Mouse (Mus musculus) hindbrain, postnatal 0 days (tissue): ENCODE results near the gene Rnft2. TPM values are rescaled to one million over a fixed set of nuclear protein-coding genes. Genes with fewer than 3 reads are reported as not detected.
A peak's percentile ranks its signal among the peaks of the same experiment; 100 is the strongest.

ENCODE experiments used
- ATAC-seq: fragments of 200-750 bp; cut with Nextera tagmentation; 2 replicates; pipeline ENCODE4 v1.8.0; 2017; ENCODE audit warnings: mild to moderate bottlenecking, moderate TSS enrichment, moderate library complexity
- DNase-seq: peaks from one replicate; pipeline ENCODE4 v3.0.0-alpha.2; 2015; ENCODE audit warnings: low spot score
- H3K27ac ChIP-seq: fragments of 300-500 bp; sonication (generic); 2 replicates; pipeline ENCODE4 v1.5.1; 2014; ENCODE audit warnings: mild to moderate bottlenecking
- H3K27me3 ChIP-seq: fragments of 300-500 bp; sonication (generic); 2 replicates; pipeline ENCODE4 v1.6.1; 2014; ENCODE audit warnings: low read length, mixed read lengths; ENCODE audit not compliant: insufficient read depth
- H3K36me3 ChIP-seq: fragments of 300-500 bp; sonication (generic); 2 replicates; pipeline ENCODE4 v1.6.1; 2014; ENCODE audit warnings: low read length, mixed read lengths; ENCODE audit not compliant: insufficient read depth
- H3K4me1 ChIP-seq: fragments of 300-500 bp; sonication (generic); 2 replicates; pipeline ENCODE4 v1.6.1; 2014; ENCODE audit warnings: antibody characterized with exemption, low read length, mixed read lengths; ENCODE audit not compliant: insufficient read depth
- H3K4me2 ChIP-seq: fragments of 300-500 bp; sonication (generic); 2 replicates; pipeline ENCODE4 v1.6.1; 2014; ENCODE audit warnings: low read depth, mild to moderate bottlenecking, low read length, moderate library complexity, mixed read lengths
- H3K4me3 ChIP-seq: fragments of 300-500 bp; sonication (generic); 2 replicates; pipeline ENCODE4 v1.5.1; 2014; ENCODE audit warnings: low read length
- H3K9ac ChIP-seq: fragments of 300-500 bp; sonication (generic); replicated peaks from 2 replicates; pipeline ENCODE4 v1.6.1; 2014; ENCODE audit warnings: mild to moderate bottlenecking, low read length, moderate library complexity, mixed read lengths
- H3K9me3 ChIP-seq: fragments of 300-500 bp; sonication (generic); 2 replicates; pipeline ENCODE4 v1.6.1; 2016; ENCODE audit warnings: low read length, mixed read lengths
- CTCF ChIP-seq: IDR thresholded peaks from 2 replicates; pipeline ENCODE4 v1.5.1; 2016; ENCODE audit warnings: antibody characterized with exemption, control low read depth, low read depth
- WGBS: fragments of 180-500 bp; shearing (Covaris S2); extraction: QIAGEN DNeasy Blood & Tissue Kit; methylation state at CpG from one replicate; pipeline ENCODE4 v1.1.7; 2014; 5-methylcytosine and 5-hydroxymethylcytosine counted together
- polyA plus RNA-seq: library from polyadenylated mRNA; unstranded; fragments of >200 nt; fragmentation: Nextera tagmentation; extraction: Ambion mirVana; gene quantifications from 2 replicates; pipeline ENCODE4 v1.2.1, GENCODE M21; 2015
- total RNA-seq: library from RNA; depleted of rRNA; stranded (reverse); fragments of >200 nt; gene quantifications from 2 replicates; pipeline ENCODE4 v1.2.3, GENCODE M21; 2014

The Rnft2 gene
- total and polyA plus RNA-seq, 2 experiments from 2014 or later = 11.3 to 108 TPM

DNA sequence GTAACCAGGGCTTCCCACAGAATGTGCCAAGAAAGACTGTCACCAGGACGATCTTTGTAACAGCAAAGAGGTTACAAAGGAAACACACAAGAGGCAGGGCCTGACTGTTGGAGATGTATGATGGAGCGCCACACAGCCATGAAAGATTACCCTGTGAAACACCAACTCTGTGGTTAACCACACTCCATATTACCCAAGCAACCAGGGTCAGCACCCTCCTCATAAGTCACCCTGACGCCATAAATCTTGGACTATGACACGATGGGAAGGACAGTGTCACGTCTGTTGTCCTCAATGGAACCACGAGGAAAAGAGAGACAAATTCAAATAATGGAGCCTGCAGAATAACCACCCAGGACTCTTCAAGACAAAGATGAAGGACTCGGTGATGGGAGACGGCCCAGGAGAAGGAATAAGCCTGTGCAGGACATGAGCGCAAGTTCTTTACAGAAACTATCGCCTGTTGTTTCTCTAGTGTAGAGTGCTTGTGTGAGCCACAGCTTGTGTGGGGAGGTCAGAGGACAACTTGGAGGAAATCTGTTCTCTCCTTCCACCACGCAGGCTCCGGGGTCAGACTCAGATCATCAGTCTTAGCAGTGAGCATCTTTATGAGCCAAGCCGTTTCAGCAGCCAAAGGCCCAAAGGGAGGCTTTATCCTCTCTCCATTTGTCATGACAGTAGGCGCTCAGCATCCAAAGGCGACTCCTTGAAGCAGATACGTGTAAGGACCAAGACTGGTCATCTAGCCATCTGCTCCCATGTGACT, 40.1 kb downstream of the Rnft2 start:
- H3K27me3 ChIP-seq = no peaks in the 10 kb centered on the region
- no peak overlapping the region for H3K9ac ChIP-seq
- H3K9me3 ChIP-seq = no peaks in the 10 kb centered on the region
- ATAC-seq (no peak), DNase-seq (no peak)
- WGBS = 60% methylated on average over 16 of the region's 16 CpGs
- TF ChIP-seq CTCF = no peak
- no peak overlapping the region for H3K27ac ChIP-seq
- H3K4me3 ChIP-seq = no peak overlapping the region
- H3K36me3 ChIP-seq = peaks cover 22% of the 10 kb centered on the region; the same call in 1 of the 2 replicates
- H3K4me2 ChIP-seq = no peak overlapping the region
- H3K4me1 ChIP-seq = peaks cover 3% of the 10 kb centered on the region; the same call in 1 of the 2 replicates

DNA sequence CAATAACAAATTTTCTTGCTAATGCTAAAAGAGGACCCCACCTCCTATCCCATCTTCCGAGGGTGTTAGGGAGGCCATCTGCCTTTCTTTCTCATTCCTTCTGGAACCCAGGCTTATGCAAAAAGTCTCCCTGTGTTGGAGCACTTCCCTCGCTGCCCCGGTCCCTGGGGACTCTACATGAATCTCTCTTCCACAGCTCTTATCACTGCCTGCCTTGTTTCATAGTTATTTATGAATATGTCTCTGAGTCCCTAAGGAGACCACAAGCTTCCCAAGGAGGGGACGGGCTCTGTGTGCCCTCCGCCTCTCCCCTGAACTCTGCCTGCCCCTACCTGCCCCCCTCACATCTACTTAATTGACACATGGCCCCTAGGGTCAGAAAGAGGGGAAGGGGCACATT, 45.2 kb downstream of the Rnft2 start:
- H3K4me3 ChIP-seq = no peak overlapping the region
- no peak overlapping the region for H3K4me2 ChIP-seq
- no peak overlapping the region for H3K9ac ChIP-seq
- ATAC-seq (no peak), DNase-seq (no peak)
- no peak overlapping the region for H3K27ac ChIP-seq
- H3K9me3 ChIP-seq = no peaks in the 10 kb centered on the region
- TF ChIP-seq CTCF = no peak
- H3K27me3 ChIP-seq = no peaks in the 10 kb centered on the region
- H3K36me3 ChIP-seq = peaks cover 19% of the 10 kb centered on the region; the same call in 1 of the 2 replicates
- no peaks in the 10 kb centered on the region for H3K4me1 ChIP-seq
- 76% methylated on average over 5 of the region's 5 CpGs for WGBS

DNA sequence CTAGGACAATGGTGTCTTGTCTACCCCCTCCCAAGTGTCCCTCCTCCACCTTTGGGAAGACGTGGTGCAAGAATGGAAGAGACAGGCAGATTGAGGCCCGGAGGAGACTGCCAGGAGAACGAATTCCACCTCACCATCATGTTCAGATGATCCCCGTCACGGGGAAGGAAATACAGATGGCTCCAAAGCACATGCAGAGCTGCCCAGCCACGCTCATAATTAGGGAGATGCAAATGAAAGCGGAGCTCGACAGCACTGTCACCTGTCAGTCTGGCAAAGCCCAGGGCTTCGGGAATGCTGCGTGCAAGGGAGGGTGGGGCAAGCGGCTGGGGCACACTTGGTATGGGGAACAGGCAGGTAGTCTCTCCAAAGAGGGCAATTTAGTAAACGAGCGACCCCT, 47.5 kb downstream of the Rnft2 start:
- WGBS = 70% methylated on average over 13 of the region's 13 CpGs
- Histone ChIP-seq H3K27ac (peak overlapping the region; percentile 0; the same call in 1 of the 2 replicates), H3K9me3 (no peaks in the 10 kb centered on the region), H3K9ac (no peak overlapping the region), H3K4me2 (no peak overlapping the region), H3K4me1 (no peaks in the 10 kb centered on the region; the same call in 1 of the 2 replicates), H3K4me3 (no peak overlapping the region), H3K36me3 (peaks cover 16% of the 10 kb centered on the region; the same call in 1 of the 2 replicates), H3K27me3 (no peaks in the 10 kb centered on the region)
- TF ChIP-seq CTCF = no peak
- no peak for ATAC-seq
- DNase-seq = no peak

DNA sequence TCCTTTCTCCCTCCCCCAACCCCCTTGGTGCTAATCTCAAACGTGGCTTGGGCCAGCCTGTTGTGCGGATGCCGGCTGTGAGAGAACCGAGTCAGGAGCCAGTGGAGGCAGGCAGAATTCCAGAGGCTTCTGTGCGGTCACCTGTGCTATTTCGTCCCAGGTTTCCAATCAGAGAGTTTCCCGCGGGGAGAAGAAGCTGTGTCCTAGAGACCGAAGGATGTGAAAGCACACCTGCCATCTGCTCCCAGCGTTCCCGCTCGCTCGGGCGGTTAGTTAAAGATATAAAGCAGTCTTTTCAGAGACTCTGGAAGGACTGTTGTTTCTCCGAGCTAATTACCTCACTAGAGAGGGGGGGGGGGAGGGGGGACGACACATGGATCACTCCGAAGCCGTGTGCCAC, 52.7 kb downstream of the Rnft2 start:
- Histone ChIP-seq H3K27ac (no peak overlapping the region), H3K4me2 (0 out of 2 replicates have a peak overlapping the region, but pooled peaks have one; percentile 1), H3K4me1 (peaks cover 11% of the 10 kb centered on the region; the same call in 1 of the 2 replicates), H3K36me3 (no peaks in the 10 kb centered on the region), H3K9ac (no peak overlapping the region), H3K27me3 (no peaks in the 10 kb centered on the region), H3K9me3 (no peaks in the 10 kb centered on the region), H3K4me3 (no peak overlapping the region)
- 18% methylated on average over 18 of the region's 18 CpGs for WGBS
- TF ChIP-seq CTCF = no peak
- ATAC-seq (peak; percentile 33), DNase-seq (peak; percentile 53)

DNA sequence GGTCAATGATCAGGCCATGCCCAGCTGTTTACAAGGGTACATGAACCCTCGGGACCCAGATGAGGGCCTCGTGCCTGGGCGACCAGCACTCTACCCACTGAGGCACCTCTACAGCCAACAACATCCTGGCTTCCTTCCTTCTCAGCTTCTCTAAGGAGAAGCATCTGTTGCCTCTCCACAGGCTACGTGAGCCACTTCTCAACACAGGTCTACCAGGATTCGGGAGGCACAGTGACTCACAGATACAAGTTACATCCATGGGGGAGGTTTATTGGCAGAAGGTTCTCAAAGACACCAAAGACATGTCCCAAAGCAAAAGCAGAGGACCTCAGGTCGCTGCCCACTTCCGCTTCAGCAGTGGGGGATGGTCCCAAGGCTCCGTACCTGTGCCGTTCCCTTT, 54.4 kb downstream of the Rnft2 start:
- Histone ChIP-seq H3K4me3 (no peak overlapping the region), H3K36me3 (no peaks in the 10 kb centered on the region), H3K9me3 (no peaks in the 10 kb centered on the region), H3K4me1 (peaks cover 11% of the 10 kb centered on the region; the same call in 1 of the 2 replicates), H3K4me2 (no peak overlapping the region), H3K27ac (no peak overlapping the region), H3K9ac (no peak overlapping the region), H3K27me3 (no peaks in the 10 kb centered on the region)
- ATAC-seq (no peak), DNase-seq (no peak)
- 83% methylated on average over 9 of the region's 9 CpGs for WGBS
- no peak for TF ChIP-seq CTCF

DNA sequence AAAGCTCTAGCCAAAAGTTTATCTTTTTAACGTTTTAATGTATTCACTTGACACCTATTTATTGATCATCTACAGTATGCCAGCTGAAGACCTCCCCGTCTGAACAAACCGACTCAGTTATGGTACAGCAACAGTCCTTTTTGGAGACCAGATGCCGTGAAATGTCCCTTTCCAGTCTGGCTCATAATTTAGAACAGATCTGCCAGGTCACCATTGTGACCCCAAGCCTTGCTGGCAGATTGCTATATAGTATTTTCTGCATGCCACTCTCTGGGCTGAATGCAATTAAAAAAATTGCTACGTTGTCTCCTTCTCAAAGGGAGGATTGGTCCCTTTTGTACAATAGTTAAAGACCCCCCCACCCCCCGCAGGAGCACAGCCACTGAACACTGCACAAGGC, 56.6 kb downstream of the Rnft2 start:
- DNase-seq (no peak), ATAC-seq (no peak)
- H3K4me3 ChIP-seq = no peak overlapping the region
- H3K9ac ChIP-seq = no peak overlapping the region
- no peaks in the 10 kb centered on the region for H3K9me3 ChIP-seq
- no peak overlapping the region for H3K4me2 ChIP-seq
- no peaks in the 10 kb centered on the region for H3K36me3 ChIP-seq
- H3K27me3 ChIP-seq = no peaks in the 10 kb centered on the region
- peaks cover 11% of the 10 kb centered on the region; the same call in 1 of the 2 replicates for H3K4me1 ChIP-seq
- TF ChIP-seq CTCF = no peak
- no peak overlapping the region for H3K27ac ChIP-seq
- WGBS = 60% methylated on average over 6 of the region's 6 CpGs

DNA sequence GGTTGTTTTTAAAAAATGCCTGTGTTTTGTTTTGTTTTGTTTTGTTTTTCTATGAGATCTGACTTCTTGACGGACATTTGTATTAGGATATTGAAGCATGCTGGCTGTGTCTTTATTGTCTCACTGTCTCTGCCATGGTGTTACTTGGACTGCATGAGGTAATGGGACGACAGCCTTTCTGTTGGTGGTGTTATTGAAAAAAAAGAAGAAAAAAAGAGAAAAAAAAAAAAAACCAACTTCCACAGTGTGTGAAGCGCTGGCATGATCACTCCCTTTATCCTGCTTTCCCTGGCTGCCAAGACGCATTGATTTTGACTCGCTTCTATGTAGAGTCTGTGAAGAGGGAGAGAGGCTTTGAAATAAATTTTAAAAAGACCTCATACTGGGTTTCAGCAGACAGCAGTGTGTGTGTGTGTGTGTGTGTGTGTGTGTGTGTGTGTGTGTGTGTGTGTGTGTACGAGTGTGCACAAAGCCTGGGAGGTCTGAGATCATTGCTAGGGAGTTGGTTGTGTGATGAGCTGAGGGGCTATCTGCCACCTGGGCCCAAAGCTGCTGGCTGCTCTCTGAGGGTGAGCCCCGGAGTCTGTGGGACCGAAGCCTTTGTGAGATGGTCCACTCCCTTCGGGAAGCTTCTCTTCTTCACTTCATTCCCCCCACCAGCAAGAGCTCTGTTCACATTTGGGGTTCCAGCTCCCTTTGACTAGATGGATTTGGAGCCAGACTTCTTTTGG, 57.8 kb downstream of the Rnft2 start:
- 43% methylated on average over 9 of the region's 9 CpGs for WGBS
- ATAC-seq = peak; percentile 63

More for the DNA sequence above, 57.8 kb downstream of the Rnft2 start:
- H3K27ac ChIP-seq = peak overlapping the region; percentile 34
- no peaks in the 10 kb centered on the region for H3K27me3 ChIP-seq
- no peak overlapping the region for H3K9ac ChIP-seq
- H3K4me3 ChIP-seq = no peak overlapping the region
- no peaks in the 10 kb centered on the region for H3K36me3 ChIP-seq
- no peaks in the 10 kb centered on the region for H3K9me3 ChIP-seq
- H3K4me2 ChIP-seq = no peak overlapping the region
- no peak for TF ChIP-seq CTCF
- peaks cover 9% of the 10 kb centered on the region; the same call in 1 of the 2 replicates for H3K4me1 ChIP-seq
- peak; percentile 63 for DNase-seq
